Mouse (Mus musculus): Measurements from ENCODE around the gene Rassf8. TPM values are rescaled to one million over a fixed set of nuclear protein-coding genes. Genes with fewer than 3 reads are reported as not detected.

Gene Rassf8
- polyA plus RNA-seq, 1 experiment = 23.1 TPM

DNA sequence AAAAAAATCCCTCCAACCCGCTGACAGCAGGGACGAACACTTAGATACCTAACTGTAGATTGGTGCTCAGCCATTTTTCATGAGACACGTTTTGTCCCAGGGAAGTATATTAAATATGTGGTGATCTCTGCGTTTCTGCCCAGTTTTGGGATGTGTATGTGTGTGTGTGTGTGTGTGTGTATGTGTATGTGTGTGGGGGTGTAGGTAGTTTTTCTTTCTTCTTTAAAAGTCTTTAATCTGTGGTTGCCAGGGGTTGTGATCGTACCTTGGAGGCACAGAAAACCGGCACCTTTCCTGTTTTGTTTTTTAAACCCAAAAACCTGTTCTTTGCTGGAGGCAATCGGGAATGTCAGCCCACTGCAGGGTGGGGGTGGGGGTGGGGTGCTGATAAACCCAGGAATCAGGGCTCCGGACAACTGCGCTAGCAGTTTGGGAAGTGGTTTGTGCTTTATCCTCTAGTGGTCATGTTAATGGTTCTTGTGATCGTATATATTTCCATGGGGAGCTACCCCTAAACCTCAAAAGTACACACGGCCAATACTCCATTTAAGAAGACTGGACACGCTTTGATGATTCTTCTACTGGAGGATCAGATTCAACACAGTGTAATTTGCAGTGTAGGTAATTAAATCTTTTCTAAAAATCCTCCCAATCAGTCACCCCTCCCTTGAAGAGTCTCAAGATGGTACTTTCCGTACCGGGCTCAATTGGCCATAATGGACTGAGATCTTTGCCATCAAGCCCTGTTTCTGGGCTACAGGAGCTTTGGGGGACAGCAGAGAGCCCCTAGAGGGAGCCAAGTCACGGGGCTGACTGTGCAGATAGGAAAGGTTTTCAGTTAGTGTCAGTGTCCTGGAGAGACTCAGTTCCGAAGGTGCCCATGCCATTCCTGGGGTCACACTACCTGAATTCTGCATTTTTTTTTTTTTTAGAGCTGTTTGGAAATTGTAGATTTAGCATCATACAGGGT is 1.4 kb downstream of the Rassf8 start:
- DNase-seq (ENCODE audit: low read depth) = no peak

DNA sequence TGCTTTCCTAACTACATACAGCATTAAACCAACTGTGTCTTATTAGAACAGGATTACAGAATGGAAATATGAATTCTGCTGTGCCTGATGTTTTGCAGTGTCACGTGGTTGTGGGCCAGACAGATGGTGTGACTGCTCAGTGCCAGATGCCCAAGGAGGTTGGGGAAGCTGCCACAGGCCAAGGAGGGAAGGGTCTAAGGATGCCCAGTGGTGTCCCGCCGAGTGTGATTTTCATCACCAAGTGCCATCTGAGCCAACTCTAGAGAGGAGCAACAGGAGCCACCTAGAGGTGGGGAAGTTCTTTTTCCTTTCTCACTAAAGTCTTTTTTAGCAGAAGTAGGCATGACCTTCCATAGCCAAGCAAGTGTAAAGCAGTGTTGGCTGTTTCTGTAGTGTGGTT is 3.8 kb downstream of the Rassf8 start:
- no peak for DNase-seq (ENCODE audit: low read depth)

DNA sequence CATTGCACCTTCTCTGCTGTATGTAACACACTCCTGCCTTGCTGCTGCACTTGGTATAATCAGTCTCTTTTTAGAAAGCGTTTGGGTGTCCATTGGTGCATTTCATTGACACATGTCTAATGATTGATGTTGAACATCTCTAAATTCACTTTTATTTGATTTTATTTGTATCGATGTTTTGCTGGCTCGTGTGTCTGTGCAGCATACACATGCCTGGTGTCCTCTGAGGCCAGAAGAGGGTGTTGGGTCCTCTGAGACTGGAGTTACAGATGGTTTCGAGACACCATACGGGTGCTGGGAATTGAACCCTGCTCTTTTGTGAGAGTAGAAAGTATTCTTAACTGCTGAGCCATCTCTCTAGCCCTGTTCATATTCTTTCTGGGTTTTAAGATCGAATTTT is 6.7 kb downstream of the Rassf8 start:
- no peak for DNase-seq (ENCODE audit: low read depth)

DNA sequence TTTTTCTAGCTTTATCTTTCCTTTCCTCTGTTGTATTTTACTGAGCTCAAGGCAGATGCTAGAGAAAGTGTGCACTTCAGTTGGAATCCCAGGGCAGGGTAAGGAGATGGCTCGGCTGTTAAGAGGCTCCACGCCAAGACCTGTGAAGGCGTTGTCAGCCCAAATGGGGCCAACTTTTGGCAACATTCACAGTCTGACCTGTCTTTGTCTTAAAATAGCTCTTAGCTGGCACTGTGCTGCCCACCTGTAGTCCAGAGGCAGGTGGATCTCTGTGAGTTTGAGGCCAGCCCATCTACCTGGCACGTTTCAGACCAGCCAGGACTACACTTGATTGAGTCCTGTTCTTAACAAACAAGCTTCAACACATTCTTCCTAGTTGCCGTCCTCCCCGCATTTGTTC is 7.9 kb downstream of the Rassf8 start:
- DNase-seq (ENCODE audit: low read depth) = no peak

DNA sequence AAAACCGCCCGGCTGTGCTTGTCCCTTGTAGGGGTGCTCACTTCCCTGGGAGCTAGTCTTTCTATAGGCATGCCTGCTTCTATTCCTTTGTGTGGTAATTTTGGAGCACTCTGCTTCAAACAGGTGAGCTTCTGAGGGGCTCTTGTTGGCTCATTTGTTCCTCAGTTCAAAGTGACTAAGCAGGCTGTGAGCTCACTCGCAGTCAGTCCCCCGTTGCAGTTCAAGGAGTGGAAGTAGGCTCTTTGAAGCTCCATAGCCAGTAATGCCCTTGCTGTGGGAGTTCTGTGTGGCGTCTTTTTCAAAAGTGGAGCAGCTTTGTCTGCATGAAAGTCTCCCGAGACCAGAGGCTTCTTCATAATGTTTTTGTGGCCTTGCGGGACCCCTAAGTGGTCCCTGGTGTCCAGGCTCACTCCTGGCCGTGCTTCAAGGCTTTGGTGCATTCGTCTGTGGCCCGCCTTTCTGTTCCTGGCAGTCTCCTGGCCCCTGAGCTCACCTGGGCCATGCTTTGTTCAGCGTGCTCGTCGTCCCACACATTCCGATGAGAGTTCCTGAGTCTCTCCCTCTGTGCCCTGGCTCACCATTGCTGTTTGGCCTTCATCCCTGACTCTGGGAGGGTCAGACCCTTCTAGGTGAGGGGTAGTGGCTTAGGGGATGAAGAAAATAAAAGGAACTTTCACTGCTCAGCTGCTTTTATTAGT is 9.5 kb downstream of the Rassf8 start:
- no peak for DNase-seq (ENCODE audit: low read depth)

DNA sequence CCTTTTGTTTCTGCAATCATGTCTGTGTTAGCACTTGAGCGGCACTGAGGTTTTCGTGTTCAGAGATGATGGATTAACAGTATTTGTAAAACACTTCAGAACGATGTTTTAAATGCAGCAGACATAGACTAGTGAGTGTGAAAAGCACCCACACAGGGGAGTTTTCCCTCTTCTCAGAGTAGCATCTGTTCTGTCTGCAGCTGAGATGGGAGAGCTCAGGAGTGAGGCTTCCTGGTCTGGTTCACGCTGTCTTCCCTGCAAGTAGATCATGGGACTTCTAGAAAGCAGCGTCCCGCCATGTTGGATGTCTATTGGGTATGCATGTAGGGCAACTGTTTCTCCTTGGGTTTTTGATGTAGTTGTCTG is 10.1 kb downstream of the Rassf8 start:
- no peak for DNase-seq (ENCODE audit: low read depth)

DNA sequence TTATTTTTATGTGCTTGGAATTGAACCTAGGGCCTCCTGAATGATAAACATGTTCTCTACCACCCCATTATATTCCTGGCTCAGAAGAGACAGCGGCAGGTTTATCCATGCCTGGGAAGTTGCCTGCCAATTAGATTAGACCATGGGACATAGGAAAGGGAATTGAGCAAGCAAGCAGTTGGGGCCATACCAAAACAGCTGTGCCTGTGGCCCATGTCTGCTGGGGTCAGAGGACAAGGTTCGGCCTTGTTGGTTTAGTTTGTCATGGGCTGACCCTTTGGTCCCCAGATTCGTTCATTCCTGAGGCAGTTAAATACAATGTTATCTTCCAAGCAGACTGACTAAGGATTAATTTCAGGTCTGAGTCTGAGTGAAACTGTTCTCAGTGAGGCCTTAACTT is 10.8 kb downstream of the Rassf8 start:
- no peak for DNase-seq (ENCODE audit: low read depth)

DNA sequence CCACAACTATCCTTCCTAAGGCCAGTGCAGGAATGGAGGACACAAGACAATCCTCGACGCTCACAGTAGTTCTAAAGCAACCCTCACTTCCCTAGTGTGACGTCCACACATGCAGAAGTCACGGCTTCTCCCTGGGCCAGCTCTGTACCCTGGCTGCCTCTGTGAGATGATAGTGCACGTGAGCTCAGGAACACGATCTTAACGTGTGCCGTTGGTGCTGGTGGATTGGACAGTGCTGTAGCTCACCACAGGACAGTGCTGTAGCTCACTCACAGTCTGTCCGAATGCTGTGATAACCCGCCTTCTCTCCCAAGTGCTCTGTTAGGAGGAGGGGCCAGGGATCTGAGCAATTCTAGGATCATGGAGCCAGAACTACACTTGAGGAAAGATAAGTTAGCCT is 12.1 kb downstream of the Rassf8 start:
- no peak for DNase-seq (ENCODE audit: low read depth)

DNA sequence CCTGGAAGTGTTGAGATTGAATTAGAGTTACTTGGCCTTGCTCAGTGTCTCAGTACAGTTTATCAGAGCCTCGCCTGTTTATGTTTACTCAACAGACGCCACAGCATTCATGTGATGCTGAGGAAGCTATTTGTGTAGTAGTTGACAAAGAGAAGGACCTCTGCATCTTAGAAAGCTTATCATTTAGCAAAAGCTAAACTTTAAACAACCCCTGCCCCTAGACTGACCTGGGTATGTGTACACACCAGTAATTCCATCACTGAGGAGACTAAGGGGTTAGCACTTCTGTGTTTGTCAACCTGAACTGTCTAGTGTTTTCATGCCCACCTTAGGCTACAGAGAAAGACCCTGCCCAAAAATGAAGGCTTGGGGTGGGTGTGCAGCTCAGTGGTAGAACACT is 12.9 kb downstream of the Rassf8 start:
- DNase-seq (ENCODE audit: low read depth) = no peak

DNA sequence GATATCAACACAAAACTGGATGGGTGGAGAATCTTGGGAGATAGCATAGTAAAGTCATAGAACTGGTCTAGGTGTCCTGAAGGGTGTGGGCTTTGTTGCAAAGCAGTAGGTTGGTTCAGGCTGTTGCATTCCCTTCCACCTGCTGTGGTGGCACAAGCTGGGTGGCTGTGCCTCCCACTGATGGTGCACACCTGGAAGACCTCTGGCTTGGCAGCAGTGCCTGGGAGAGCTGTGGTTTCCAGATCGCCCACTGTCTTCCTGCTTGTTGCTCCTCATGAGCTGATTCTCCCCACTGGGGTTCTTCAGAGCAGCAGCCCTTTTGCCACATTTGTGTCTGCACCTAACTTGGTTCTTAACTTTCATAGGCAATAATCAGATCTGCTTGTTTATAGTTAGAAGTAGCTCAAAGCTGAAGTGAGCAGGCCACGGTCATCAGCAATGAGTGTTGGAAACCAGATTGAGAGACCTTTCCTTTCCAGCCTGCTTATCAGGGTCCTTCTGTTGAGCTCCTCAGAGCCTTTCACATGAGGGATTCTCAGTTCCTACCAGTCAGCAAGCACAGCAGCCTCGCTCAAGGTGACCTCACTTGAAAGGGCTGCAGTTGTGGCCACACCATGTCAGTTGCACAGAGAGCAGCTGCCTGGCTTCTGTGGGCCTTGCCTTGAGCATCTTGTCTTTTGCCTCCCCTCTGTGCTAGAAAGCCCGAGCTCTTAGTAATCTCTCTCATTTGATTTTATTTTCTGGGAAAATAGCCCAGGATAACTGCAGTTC is 13.9 kb downstream of the Rassf8 start:
- no peak for DNase-seq (ENCODE audit: low read depth)

DNA sequence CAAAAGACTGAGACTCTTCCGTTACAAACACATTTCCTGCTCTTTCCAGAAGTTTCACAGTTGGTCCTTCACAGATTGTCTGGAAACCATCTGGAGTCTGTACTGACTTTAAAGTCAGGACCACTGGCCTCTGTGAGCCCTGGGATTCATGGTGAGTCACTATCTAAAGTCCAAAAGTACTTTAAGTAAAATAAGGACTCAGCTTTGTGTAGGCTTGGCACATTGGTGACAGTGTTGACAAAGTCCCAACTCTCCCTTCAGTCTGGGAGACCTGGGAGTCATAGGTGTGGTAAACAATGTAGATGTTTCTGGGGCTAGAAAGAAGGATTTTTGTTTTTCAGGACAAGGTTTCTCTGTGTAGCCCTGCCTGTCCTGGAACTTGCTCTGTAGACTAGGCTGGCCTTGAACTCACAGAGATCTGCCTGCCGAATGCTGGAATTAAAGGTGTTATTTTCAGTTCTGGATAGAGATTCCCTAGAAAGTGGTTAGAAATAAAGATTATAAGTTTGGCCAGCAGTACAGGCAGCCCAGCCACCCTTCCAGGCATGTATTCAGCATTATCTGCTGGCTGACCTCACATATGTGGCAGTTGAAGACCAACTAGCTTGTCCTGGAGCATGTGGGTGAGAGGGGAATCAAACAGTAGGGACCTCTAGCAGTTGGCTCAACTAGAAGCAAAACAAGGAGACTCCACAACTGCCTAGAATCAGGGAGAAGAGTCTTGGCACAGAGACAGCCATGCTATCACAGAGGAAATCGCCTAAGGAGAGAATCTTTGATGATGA is 14.8 kb downstream of the Rassf8 start:
- no peak for DNase-seq (ENCODE audit: low read depth)

DNA sequence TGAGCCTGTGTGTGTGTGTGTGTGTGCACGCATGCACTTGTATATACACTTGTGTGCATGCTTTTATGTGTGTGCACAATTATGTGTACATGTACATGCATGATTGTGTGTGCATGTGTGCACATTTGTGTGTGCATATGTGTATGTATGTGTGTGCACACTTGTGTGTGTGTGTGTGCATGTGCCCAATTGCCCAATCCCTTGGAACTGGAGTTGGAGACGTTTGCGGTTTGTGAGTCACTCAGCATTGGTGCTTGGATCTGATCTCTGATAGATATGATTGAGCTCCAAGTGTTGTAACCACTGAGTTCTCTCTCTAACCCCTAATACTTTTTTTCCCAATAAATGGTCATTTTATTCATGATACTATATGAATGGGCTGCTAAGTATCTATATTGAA is 15.5 kb downstream of the Rassf8 start:
- no peak for DNase-seq (ENCODE audit: low read depth)

DNA sequence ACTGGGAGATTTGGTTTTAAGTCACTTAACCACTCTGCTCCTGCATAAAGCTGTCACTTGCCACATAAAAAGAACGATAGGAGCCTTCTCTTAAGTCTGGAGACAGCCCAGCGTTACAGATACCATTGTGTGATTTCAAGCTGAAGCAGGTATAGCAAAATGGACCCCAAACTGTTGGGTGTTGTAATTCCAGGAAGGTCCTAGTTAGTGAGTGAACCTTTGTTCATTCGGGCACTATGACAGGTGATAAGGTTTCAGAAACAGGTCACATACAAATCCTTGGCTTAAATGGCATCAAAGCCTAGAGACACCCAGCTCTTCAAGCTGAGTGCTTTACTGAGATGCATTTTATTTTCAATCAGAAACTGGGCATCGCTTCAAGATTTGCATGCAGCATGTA is 16.5 kb downstream of the Rassf8 start:
- DNase-seq (ENCODE audit: low read depth) = no peak

DNA sequence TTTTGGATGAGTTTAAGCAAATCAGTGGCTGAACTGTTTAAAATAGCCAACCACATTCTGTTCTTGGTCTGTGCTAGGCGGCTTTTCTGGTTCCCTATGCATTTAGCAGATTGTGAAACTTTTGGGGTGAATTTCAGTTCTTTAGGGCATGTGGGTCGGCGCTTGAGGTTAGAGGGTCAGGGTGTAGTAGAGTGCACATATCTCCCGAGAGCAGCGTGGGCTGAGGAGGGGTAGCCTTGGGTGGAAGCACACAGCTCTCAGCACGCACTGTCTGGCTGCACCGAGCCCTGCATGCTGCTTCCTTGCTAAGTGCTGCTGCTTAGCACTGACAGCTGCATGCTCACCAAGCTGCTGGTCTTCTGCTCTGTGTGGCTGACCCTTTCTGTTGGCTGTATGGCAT is 18.5 kb downstream of the Rassf8 start:
- DNase-seq (ENCODE audit: low read depth) = no peak

DNA sequence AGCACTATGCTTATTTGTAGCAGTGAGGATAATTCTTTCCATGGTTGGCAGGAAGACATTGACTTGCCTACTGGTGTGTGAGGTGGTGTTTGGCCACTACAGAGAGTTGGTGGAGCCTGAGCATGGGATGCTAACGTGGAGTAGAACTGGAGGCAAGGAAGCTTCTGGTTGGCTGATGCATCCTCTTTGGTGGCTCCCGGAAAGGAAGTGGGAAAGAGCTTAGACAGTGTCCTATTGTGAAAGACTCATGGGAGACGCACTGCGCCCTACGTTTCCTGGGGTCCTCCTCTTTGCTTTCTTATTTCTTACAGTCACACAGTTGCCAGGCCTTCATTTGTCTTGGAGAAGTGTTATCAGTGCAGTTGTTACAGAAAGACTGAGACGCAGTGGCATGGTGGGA is 20.4 kb downstream of the Rassf8 start:
- DNase-seq (ENCODE audit: low read depth) = no peak

DNA sequence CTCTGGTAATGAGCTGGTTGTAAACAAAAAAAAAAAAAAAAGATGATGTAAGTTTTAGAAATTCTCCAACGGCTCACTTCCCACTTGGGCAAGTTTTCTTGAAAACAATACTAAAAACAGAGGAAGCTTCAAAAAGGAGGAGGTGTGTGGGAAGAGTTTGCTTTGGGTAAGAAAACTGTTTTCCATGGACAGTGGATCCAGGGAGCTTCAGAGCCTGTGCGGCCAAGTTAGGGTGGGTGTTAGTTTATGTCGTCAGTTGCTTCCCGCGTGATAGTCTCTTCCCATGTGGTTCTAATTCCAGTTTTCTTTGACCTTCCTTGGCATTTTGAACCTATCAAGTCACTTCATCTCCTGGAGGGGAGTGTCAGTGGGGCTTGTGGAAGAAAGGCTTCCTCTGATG is 21.1 kb downstream of the Rassf8 start:
- no peak for DNase-seq (ENCODE audit: low read depth)

DNA sequence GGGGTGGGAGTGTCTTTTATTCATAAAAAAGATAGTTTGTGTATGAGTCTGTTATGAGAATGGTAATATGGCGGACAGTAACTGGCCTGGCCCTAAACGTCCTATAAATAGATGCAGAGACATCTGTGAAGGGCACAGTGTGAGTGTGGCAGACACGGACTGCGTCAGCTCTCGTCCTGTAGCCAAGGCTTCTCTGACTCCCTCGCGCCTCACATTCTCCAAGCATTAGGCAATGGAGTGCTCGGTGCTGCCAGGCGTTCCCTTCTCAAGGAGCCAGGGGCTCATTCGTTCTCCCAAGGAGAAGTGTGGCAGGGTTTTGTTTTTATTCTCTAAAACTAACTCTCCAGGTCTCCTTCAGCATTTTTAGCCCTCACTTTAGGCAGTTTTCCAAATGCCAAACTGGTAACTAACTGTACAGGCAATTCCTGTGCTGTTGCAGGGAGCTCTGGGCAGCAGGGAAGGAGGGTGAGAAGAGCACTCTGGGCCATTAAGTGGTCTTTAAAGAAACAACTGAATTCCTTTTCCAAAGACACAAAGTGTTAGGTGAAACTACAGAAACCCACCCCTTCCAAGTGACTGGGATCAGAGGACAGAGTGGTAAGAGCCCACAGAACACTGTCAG is 22.2 kb downstream of the Rassf8 start:
- DNase-seq (ENCODE audit: low read depth) = no peak

DNA sequence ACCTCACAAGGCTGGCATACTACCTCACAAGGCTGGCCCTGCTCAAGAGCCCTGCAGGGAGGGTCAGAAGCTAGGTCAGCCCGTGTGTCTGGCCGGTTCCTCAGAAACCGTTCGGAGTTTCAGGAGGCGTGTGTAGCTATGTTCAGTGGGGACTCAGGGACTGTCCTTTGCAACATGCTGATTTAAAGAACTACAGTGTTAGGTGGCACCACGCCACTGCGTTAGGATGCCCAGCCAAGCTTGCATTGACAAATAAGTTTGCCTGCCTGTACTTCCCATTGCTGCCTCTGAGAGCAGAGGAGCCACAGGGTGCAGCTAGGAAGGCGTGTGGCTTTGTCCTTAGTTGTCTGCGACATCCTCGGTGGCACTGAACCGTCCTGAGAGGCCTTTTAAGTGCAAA is 23.3 kb downstream of the Rassf8 start:
- DNase-seq (ENCODE audit: low read depth) = no peak

DNA sequence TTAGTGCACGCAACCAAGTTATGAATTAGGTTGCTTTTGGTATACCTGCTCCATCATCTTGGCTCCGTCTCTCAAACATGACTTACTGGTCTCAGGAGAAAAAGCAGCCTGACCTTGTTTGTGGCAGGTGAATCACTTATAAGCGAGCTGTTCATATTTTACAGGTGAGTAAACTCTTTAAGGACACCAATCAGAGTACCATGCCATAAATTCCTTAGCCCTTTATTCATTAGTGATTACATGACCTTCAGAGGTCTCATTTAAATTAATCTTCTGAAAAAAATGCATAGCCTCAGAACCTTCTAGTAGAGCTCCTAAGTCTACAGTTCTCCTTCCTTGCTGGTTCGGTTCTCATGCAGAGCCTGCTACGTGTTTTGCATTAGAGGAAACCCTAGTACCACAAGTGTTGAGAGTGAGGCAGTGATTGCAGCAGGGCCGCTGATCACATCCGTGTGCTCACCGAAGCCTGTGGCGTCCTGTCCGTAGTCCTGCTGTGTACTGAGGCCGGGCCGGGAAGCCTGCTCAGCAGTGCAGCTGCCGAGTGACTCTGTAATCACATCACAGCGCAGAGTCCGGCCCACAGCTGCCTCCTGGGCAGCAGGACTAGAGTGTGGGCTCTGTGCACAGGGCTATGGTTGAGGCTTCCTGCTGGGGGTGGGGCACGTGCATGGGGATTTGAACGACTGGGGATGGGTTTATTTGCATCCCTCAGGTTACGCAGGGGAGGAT is 23.9 kb downstream of the Rassf8 start:
- DNase-seq (ENCODE audit: low read depth) = no peak

DNA sequence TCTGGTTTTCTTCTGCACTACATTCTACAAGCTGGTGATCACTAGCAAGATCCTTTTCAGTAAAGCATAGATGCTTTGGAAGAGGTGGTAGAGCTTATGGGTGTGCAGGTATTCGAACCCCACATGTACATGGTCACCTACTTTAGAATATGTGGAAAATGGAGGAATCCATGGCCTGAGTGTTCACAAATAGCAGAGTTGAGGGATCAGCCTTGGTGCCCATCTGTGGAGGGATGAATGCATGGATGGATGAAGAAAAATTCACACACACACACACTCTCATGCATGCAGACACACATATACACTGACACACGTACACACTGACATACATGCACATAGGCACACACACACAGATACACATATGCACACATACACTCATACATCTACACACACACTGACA is 27.9 kb downstream of the Rassf8 start:
- no peak for DNase-seq (ENCODE audit: low read depth)

DNA sequence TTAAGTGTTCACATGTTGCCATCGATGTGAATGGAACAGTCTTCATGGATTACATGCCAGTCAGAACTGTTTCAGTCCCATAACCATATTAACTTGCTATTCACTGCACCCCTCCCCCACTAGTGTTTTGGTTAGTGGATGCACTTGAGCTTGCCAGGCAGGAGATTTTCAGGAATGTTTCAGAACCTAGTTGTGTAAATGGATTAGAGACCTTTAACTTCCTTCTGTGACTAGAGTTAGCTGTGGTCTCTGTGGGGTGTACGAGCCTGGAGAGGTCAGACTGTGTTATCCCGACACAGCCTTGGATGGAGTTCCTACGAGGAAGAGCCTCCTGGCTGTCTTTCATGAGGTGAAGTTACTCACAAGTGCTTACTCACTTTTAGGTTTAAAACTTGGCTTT is 29.7 kb downstream of the Rassf8 start:
- no peak for DNase-seq (ENCODE audit: low read depth)

Data from gonadal fat pad, adult 2 months (tissue).